Mouse (Mus musculus): ENCODE results near the gene Ptcd1. TPM values are rescaled to one million over a fixed set of nuclear protein-coding genes. Genes with fewer than 3 reads are reported as not detected.

Ptcd1 gene
- polyA plus RNA-seq, 1 experiment = 8.4 TPM

GRCm38 (mm10) chr5:145129124-145129523 is 37.8 kb downstream of the Ptcd1 start:
- H3K27me3 ChIP-seq (ENCODE audit: control insufficient read depth, insufficient read depth, low read length) = no peaks in the 10 kb centered on the region
- H3K27ac ChIP-seq (ENCODE audit: insufficient read depth, low read length) = no peak overlapping the region
- TF ChIP-seq POLR2A (IDR thresholded peaks at IDR 0.05; ENCODE audit: low read depth, low read length) = no peak
- TF ChIP-seq CTCF (IDR thresholded peaks at IDR 0.05; ENCODE audit: extremely low read depth, insufficient read depth, insufficient read length, insufficient replicate concordance) = no peak
- H3K4me3 ChIP-seq (ENCODE audit: extremely low read depth, insufficient read depth, insufficient read length) = no peak overlapping the region
- no peaks in the 10 kb centered on the region for H3K4me1 ChIP-seq (ENCODE audit: control insufficient read depth, insufficient read depth, insufficient read length)
- no peak for DNase-seq (ENCODE audit: low read depth in 1 of 2, low spot score in 2 of 2)
- H3K36me3 ChIP-seq (ENCODE audit: control insufficient read depth, insufficient read depth, low read length) = peaks cover 59% of the 10 kb centered on the region
- WGBS = 87% methylated on average over 4 of the region's 4 CpGs

- H3K4me3 ChIP-seq (ENCODE audit: extremely low read depth, insufficient read depth, insufficient read length) = no peak overlapping the region
- no peaks in the 10 kb centered on the region for H3K4me1 ChIP-seq (ENCODE audit: control insufficient read depth, insufficient read depth, insufficient read length)
- TF ChIP-seq POLR2A (IDR thresholded peaks at IDR 0.05; ENCODE audit: low read depth, low read length) (no peak), CTCF (IDR thresholded peaks at IDR 0.05; ENCODE audit: extremely low read depth, insufficient read depth, insufficient read length, insufficient replicate concordance) (no peak)
- 94% methylated on average over 9 of the region's 9 CpGs for WGBS
- H3K27ac ChIP-seq (ENCODE audit: insufficient read depth, low read length) = no peak overlapping the region
- no peak for DNase-seq (ENCODE audit: low read depth in 1 of 2, low spot score in 2 of 2)
- peaks cover 64% of the 10 kb centered on the region for H3K36me3 ChIP-seq (ENCODE audit: control insufficient read depth, insufficient read depth, low read length)
- H3K27me3 ChIP-seq (ENCODE audit: control insufficient read depth, insufficient read depth, low read length) = no peaks in the 10 kb centered on the region
These were observed 40.3 kb downstream of the Ptcd1 start for GRCm38 (mm10) chr5:145126580-145126979.

- Histone ChIP-seq H3K4me1 (ENCODE audit: control insufficient read depth, insufficient read depth, insufficient read length) (peaks cover 2% of the 10 kb centered on the region; the same call in 1 of the 2 replicates), H3K27me3 (ENCODE audit: control insufficient read depth, insufficient read depth, low read length) (no peaks in the 10 kb centered on the region), H3K4me3 (ENCODE audit: extremely low read depth, insufficient read depth, insufficient read length) (no peak overlapping the region), H3K27ac (ENCODE audit: insufficient read depth, low read length) (no peak overlapping the region), H3K36me3 (ENCODE audit: control insufficient read depth, insufficient read depth, low read length) (peaks cover 56% of the 10 kb centered on the region)
- DNase-seq (ENCODE audit: low read depth in 1 of 2, low spot score in 2 of 2) = no peak
- TF ChIP-seq POLR2A (IDR thresholded peaks at IDR 0.05; ENCODE audit: low read depth, low read length) = no peak
- no peak for TF ChIP-seq CTCF (IDR thresholded peaks at IDR 0.05; ENCODE audit: extremely low read depth, insufficient read depth, insufficient read length, insufficient replicate concordance)
- 91% methylated on average over 19 of the region's 19 CpGs for WGBS
These were observed 43.5 kb downstream of the Ptcd1 start for GRCm38 (mm10) chr5:145123396-145123795.

- peaks cover 7% of the 10 kb centered on the region; the same call in 1 of the 2 replicates for H3K4me1 ChIP-seq (ENCODE audit: control insufficient read depth, insufficient read depth, insufficient read length)
- H3K4me3 ChIP-seq (ENCODE audit: extremely low read depth, insufficient read depth, insufficient read length) = no peak overlapping the region
- H3K27ac ChIP-seq (ENCODE audit: insufficient read depth, low read length) = no peak overlapping the region
- 83% methylated on average over 7 of the region's 7 CpGs for WGBS
- no peaks in the 10 kb centered on the region for H3K27me3 ChIP-seq (ENCODE audit: control insufficient read depth, insufficient read depth, low read length)
- TF ChIP-seq POLR2A (IDR thresholded peaks at IDR 0.05; ENCODE audit: low read depth, low read length) = no peak
- no peak for TF ChIP-seq CTCF (IDR thresholded peaks at IDR 0.05; ENCODE audit: extremely low read depth, insufficient read depth, insufficient read length, insufficient replicate concordance)
- no peak for DNase-seq (ENCODE audit: low read depth in 1 of 2, low spot score in 2 of 2)
- H3K36me3 ChIP-seq (ENCODE audit: control insufficient read depth, insufficient read depth, low read length) = peaks cover 45% of the 10 kb centered on the region
These were observed 46.0 kb downstream of the Ptcd1 start for GRCm38 (mm10) chr5:145120921-145121320.

GRCm38 (mm10) chr5:145119385-145119784 is 47.5 kb downstream of the Ptcd1 start:
- no peak for DNase-seq (ENCODE audit: low read depth in 1 of 2, low spot score in 2 of 2)
- H3K27me3 ChIP-seq (ENCODE audit: control insufficient read depth, insufficient read depth, low read length) = no peaks in the 10 kb centered on the region
- no peak overlapping the region for H3K27ac ChIP-seq (ENCODE audit: insufficient read depth, low read length)
- WGBS = 92% methylated on average over 2 of the region's 2 CpGs
- peaks cover 9% of the 10 kb centered on the region; the same call in 1 of the 2 replicates for H3K4me1 ChIP-seq (ENCODE audit: control insufficient read depth, insufficient read depth, insufficient read length)
- TF ChIP-seq POLR2A (IDR thresholded peaks at IDR 0.05; ENCODE audit: low read depth, low read length) (no peak), CTCF (IDR thresholded peaks at IDR 0.05; ENCODE audit: extremely low read depth, insufficient read depth, insufficient read length, insufficient replicate concordance) (no peak)
- no peak overlapping the region for H3K4me3 ChIP-seq (ENCODE audit: extremely low read depth, insufficient read depth, insufficient read length)
- peaks cover 31% of the 10 kb centered on the region for H3K36me3 ChIP-seq (ENCODE audit: control insufficient read depth, insufficient read depth, low read length)

GRCm38 (mm10) chr5:145118461-145118860 is 48.4 kb downstream of the Ptcd1 start:
- H3K27ac ChIP-seq (ENCODE audit: insufficient read depth, low read length) = no peak overlapping the region
- H3K4me1 ChIP-seq (ENCODE audit: control insufficient read depth, insufficient read depth, insufficient read length) = peaks cover 14% of the 10 kb centered on the region; the same call in 1 of the 2 replicates
- no peak overlapping the region for H3K4me3 ChIP-seq (ENCODE audit: extremely low read depth, insufficient read depth, insufficient read length)
- no peaks in the 10 kb centered on the region for H3K27me3 ChIP-seq (ENCODE audit: control insufficient read depth, insufficient read depth, low read length)
- H3K36me3 ChIP-seq (ENCODE audit: control insufficient read depth, insufficient read depth, low read length) = peaks cover 24% of the 10 kb centered on the region
- TF ChIP-seq POLR2A (IDR thresholded peaks at IDR 0.05; ENCODE audit: low read depth, low read length) = no peak
- TF ChIP-seq CTCF (IDR thresholded peaks at IDR 0.05; ENCODE audit: extremely low read depth, insufficient read depth, insufficient read length, insufficient replicate concordance) = no peak
- DNase-seq (ENCODE audit: low read depth in 1 of 2, low spot score in 2 of 2) = no peak
- 91% methylated on average over 5 of the region's 5 CpGs for WGBS

- Histone ChIP-seq H3K4me3 (ENCODE audit: extremely low read depth, insufficient read depth, insufficient read length) (no peak overlapping the region), H3K27ac (ENCODE audit: insufficient read depth, low read length) (no peak overlapping the region; the same call in 1 of the 2 replicates), H3K27me3 (ENCODE audit: control insufficient read depth, insufficient read depth, low read length) (no peaks in the 10 kb centered on the region), H3K36me3 (ENCODE audit: control insufficient read depth, insufficient read depth, low read length) (peaks cover 21% of the 10 kb centered on the region), H3K4me1 (ENCODE audit: control insufficient read depth, insufficient read depth, insufficient read length) (peaks cover 14% of the 10 kb centered on the region; the same call in 1 of the 2 replicates)
- TF ChIP-seq POLR2A (IDR thresholded peaks at IDR 0.05; ENCODE audit: low read depth, low read length) (no peak), CTCF (IDR thresholded peaks at IDR 0.05; ENCODE audit: extremely low read depth, insufficient read depth, insufficient read length, insufficient replicate concordance) (no peak)
- WGBS = 80% methylated on average over 6 of the region's 6 CpGs
- no peak for DNase-seq (ENCODE audit: low read depth in 1 of 2, low spot score in 2 of 2)
These were observed 48.9 kb downstream of the Ptcd1 start for GRCm38 (mm10) chr5:145118005-145118404.
